Mouse (Mus musculus): ENCODE results near the gene Chrne. TPM values are rescaled to one million over a fixed set of nuclear protein-coding genes. Genes with fewer than 3 reads are reported as not detected.
A peak's percentile ranks its signal among the peaks of the same experiment; 100 is the strongest.

The Chrne gene
- polyA plus RNA-seq, 1 experiment from 2014 or later, result not detected

- Histone ChIP-seq H3K4me2 (no peak within 1 kb of the TSS), H3K27me3 (replicated peaks) (no peaks in the 10 kb centered on the region), H3K4me3 (no peak within 1 kb of the TSS), H3K4me1 (no peaks in the 10 kb centered on the region), H3K9me3 (no peaks in the 10 kb centered on the region), H3K36me3 (replicated peaks) (0 out of 2 replicates have a peak, but pooled peaks cover 3% of the 10 kb centered on the region), H3K27ac (no peak within 1 kb of the TSS), H3K9ac (no peak within 1 kb of the TSS)
- no peak for ATAC-seq (replicated peaks)
- WGBS, result 62% methylated on average over 5 of the region's 5 CpGs
These were observed 19.8 kb upstream of the Chrne start, which contains the start of gene Gp1ba for GRCm38 (mm10) chr11:70638714-70639278. Gp1ba (plus strand) TSS chr11:70639122.

DNA sequence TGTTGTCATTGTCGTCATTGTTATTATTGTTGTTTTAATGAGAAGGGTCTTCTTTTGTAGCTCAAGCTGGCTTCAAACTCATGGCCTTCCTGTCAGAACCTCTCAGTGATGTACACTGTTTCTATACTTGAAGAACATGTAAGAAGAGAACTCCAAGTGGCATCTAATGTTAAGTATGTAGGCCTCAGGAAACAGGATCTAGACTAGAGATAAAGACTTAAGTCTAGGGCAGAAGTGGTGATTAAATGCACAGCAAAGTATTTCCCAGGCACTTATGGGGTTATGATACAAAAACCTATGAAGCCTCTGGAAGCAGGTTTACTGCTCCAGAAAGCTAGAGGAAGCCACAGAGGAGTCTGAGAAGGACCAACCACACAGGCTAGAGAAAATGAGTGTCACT is 19.3 kb upstream of the Chrne start:
- H3K4me3 ChIP-seq, result no peak overlapping the region
- no peak overlapping the region for H3K4me2 ChIP-seq
- no peaks in the 10 kb centered on the region for H3K27me3 ChIP-seq (replicated peaks)
- WGBS, result 91% methylated on average over 1 of the region's 1 CpGs
- ATAC-seq (replicated peaks), result no peak
- H3K27ac ChIP-seq, result no peak overlapping the region
- H3K9ac ChIP-seq, result no peak overlapping the region
- 0 out of 2 replicates have a peak, but pooled peaks cover 3% of the 10 kb centered on the region for H3K36me3 ChIP-seq (replicated peaks)
- H3K9me3 ChIP-seq, result no peaks in the 10 kb centered on the region
- H3K4me1 ChIP-seq, result no peaks in the 10 kb centered on the region

GRCm38 (mm10) chr11:70637764-70638163 is 18.7 kb upstream of the Chrne start:
- no peak for ATAC-seq (replicated peaks)
- H3K27ac ChIP-seq, result no peak overlapping the region

GRCm38 (mm10) chr11:70635601-70636000 is 16.6 kb upstream of the Chrne start:
- Histone ChIP-seq H3K9me3 (no peaks in the 10 kb centered on the region), H3K9ac (no peak overlapping the region), H3K4me1 (no peaks in the 10 kb centered on the region), H3K27me3 (replicated peaks) (no peaks in the 10 kb centered on the region), H3K27ac (no peak overlapping the region), H3K36me3 (replicated peaks) (no peaks in the 10 kb centered on the region), H3K4me3 (no peak overlapping the region), H3K4me2 (no peak overlapping the region)
- 74% methylated on average over 4 of the region's 4 CpGs for whole genome bisulfite sequencing
- no peak for ATAC-seq (replicated peaks)

More at GRCm38 (mm10) chr11:70637764-70638163, 18.7 kb upstream of the Chrne start:
- no peaks in the 10 kb centered on the region for H3K36me3 ChIP-seq (replicated peaks)
- H3K4me2 ChIP-seq, result no peak overlapping the region
- WGBS, result 96% methylated on average over 1 of the region's 1 CpGs
- H3K4me1 ChIP-seq, result no peaks in the 10 kb centered on the region
- H3K9me3 ChIP-seq, result no peaks in the 10 kb centered on the region
- H3K9ac ChIP-seq, result no peak overlapping the region
- no peak overlapping the region for H3K4me3 ChIP-seq
- no peaks in the 10 kb centered on the region for H3K27me3 ChIP-seq (replicated peaks)

GRCm38 (mm10) chr11:70630129-70630528 is 11.1 kb upstream of the Chrne start:
- H3K27ac ChIP-seq, result no peak overlapping the region
- WGBS, result 75% methylated on average over 7 of the region's 7 CpGs
- no peak overlapping the region for H3K4me2 ChIP-seq
- no peak overlapping the region for H3K4me3 ChIP-seq
- H3K4me1 ChIP-seq, result no peaks in the 10 kb centered on the region
- H3K9ac ChIP-seq, result no peak overlapping the region
- no peaks in the 10 kb centered on the region for H3K36me3 ChIP-seq (replicated peaks)
- no peaks in the 10 kb centered on the region for H3K9me3 ChIP-seq
- ATAC-seq (replicated peaks), result no peak
- no peaks in the 10 kb centered on the region for H3K27me3 ChIP-seq (replicated peaks)

- 51% methylated on average over 5 of the region's 5 CpGs for WGBS
- ATAC-seq (replicated peaks), result no peak
- H3K27ac ChIP-seq, result no peak overlapping the region
These were observed 10.5 kb upstream of the Chrne start for GRCm38 (mm10) chr11:70629557-70629956.

GRCm38 (mm10) chr11:70628431-70628830 is 9.4 kb upstream of the Chrne start:
- 71% methylated on average over 2 of the region's 2 CpGs for WGBS
- no peak for ATAC-seq (replicated peaks)
- H3K36me3 ChIP-seq (replicated peaks), result no peaks in the 10 kb centered on the region
- no peaks in the 10 kb centered on the region for H3K27me3 ChIP-seq (replicated peaks)
- no peak overlapping the region for H3K4me2 ChIP-seq
- H3K4me1 ChIP-seq, result no peaks in the 10 kb centered on the region
- H3K27ac ChIP-seq, result no peak overlapping the region
- H3K4me3 ChIP-seq, result no peak overlapping the region
- no peaks in the 10 kb centered on the region for H3K9me3 ChIP-seq
- H3K9ac ChIP-seq, result no peak overlapping the region

More at GRCm38 (mm10) chr11:70629557-70629956, 10.5 kb upstream of the Chrne start:
- Histone ChIP-seq H3K9ac (no peak overlapping the region), H3K36me3 (replicated peaks) (no peaks in the 10 kb centered on the region), H3K27me3 (replicated peaks) (no peaks in the 10 kb centered on the region), H3K4me2 (no peak overlapping the region), H3K4me3 (no peak overlapping the region), H3K9me3 (no peaks in the 10 kb centered on the region), H3K4me1 (no peaks in the 10 kb centered on the region)

DNA sequence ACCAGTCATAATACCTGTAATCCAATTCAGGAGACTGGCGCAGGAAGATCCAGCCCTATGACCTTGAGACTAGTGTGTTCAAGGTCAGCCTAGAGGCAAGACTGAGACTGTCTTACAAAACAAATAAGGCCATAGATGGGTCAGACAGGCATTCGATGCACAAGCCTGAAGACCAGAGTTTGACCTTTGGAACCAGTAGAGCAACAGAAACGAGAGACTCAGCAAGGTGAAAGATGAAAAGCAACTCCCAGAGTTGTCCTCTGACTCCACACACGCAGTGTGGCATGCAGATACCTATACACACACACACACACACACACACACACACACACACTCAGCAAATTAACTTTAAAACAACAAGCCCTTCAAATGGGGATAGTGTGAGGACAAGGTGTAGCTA is 7.9 kb upstream of the Chrne start:
- no peak overlapping the region for H3K27ac ChIP-seq
- 79% methylated on average over 4 of the region's 4 CpGs for WGBS
- no peak overlapping the region for H3K4me2 ChIP-seq
- H3K27me3 ChIP-seq (replicated peaks), result no peaks in the 10 kb centered on the region
- no peak overlapping the region for H3K9ac ChIP-seq
- H3K4me1 ChIP-seq, result no peaks in the 10 kb centered on the region
- ATAC-seq (replicated peaks), result no peak
- H3K36me3 ChIP-seq (replicated peaks), result no peaks in the 10 kb centered on the region
- no peaks in the 10 kb centered on the region for H3K9me3 ChIP-seq
- no peak overlapping the region for H3K4me3 ChIP-seq

DNA sequence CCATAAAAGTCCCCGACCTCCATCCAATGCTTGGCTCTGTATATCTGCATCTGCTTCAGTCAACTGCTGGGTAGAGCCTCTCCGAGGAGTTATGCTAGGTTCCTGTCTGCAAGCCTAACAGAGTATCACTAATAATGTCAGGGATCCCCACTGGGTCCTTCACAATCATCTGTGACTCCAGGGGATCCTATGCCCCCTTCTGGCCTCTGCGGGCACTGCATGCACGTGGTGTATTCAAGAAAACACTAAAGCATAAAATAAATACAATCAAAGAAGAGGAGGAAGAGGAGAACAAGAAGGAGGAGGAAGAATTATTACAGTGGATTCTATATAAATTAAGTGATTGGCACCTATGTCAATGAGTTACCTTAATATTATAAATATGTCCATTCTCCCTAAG is 6.5 kb upstream of the Chrne start:
- no peak for ATAC-seq (replicated peaks)
- Histone ChIP-seq H3K27me3 (replicated peaks) (no peaks in the 10 kb centered on the region), H3K9me3 (no peaks in the 10 kb centered on the region), H3K9ac (no peak overlapping the region), H3K4me2 (no peak overlapping the region), H3K4me1 (no peaks in the 10 kb centered on the region), H3K27ac (no peak overlapping the region), H3K36me3 (replicated peaks) (no peaks in the 10 kb centered on the region), H3K4me3 (no peak overlapping the region)
- WGBS, result 46% methylated on average over 4 of the region's 4 CpGs

DNA sequence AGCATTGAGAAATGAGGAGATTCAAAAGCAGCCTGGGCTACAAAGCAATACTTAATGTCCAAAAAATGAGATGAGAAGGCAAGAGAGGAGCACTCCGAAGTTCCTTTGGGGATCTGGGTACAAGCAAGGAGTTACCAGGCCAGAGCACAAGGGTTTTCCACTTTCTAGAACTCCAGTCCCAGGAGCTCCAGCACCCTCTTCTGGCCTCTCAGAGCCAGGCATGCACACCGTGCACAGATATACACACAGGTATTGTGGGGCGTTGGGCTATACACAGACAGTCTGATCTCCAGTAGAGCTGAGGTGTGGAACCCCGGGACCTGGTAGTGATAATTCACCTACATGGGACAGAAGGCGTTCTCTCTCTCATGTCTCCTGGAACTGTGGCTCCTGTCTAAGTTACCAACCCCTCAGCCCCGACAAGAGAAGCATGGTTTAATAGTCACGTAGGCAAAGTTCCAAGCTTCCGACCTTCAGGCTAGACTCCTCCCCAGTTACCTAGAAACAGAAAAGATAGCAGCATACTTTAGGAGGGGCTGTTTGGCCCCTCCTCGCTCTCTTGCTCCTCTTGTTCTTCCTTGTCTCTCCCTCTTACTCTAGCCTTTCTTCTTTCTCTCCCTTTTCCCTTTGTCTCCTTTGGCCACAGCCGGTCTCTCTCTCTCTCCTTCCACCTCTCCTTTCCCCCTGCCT is 4.2 kb upstream of the Chrne start:
- WGBS, result 86% methylated on average over 10 of the region's 10 CpGs
- H3K4me2 ChIP-seq, result no peak overlapping the region
- no peaks in the 10 kb centered on the region for H3K27me3 ChIP-seq (replicated peaks)
- ATAC-seq (replicated peaks), result no peak
- no peak overlapping the region for H3K27ac ChIP-seq
- H3K36me3 ChIP-seq (replicated peaks), result no peaks in the 10 kb centered on the region
- no peaks in the 10 kb centered on the region for H3K9me3 ChIP-seq
- H3K9ac ChIP-seq, result no peak overlapping the region
- H3K4me3 ChIP-seq, result no peak overlapping the region
- no peaks in the 10 kb centered on the region for H3K4me1 ChIP-seq

- no peaks in the 10 kb centered on the region for H3K36me3 ChIP-seq (replicated peaks)
- 44% methylated on average over 7 of the region's 7 CpGs for WGBS
- H3K4me3 ChIP-seq, result no peak overlapping the region
- H3K9me3 ChIP-seq, result no peaks in the 10 kb centered on the region
- H3K27ac ChIP-seq, result no peak overlapping the region
- no peak overlapping the region for H3K9ac ChIP-seq
- no peaks in the 10 kb centered on the region for H3K4me1 ChIP-seq
- no peak for ATAC-seq (replicated peaks)
- H3K4me2 ChIP-seq, result no peak overlapping the region
- no peaks in the 10 kb centered on the region for H3K27me3 ChIP-seq (replicated peaks)
These were observed 3.2 kb upstream of the Chrne start for GRCm38 (mm10) chr11:70621972-70622814.

DNA sequence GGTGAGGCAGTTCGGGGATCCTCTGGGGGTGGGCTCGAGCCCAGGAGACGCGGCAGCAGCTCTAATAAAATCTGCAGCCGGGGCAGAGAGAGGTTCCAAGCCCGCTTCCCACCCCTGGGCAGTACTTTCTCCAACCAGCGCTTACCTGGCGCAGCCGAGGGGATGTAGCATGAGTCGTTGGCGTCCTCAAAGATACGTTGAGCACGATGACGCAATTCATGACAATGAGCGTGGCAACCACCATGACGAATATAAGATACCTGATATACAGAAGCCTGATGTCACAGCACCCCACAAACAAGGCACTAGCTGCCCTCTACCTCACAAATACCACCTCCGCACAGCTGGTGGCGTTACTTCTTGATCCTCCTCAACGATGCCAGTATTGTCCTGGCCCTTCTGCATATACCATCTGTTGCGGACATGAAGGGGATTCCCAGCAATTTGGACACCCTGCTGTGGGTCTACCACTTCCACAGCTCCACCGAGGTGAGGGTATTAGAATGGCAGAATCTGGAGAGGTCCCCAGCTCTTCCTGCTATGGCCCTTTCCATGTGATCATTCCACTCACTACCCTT is 3.4 kb downstream of the Chrne start, which contains the start of gene 4930544D05Rik:
Gene 4930544D05Rik (plus strand): TSS at position 333 of the 578 bp plus-strand sequence.
- Histone ChIP-seq H3K4me2 (peak within 1 kb of the TSS; percentile 45), H3K27ac (no peak within 1 kb of the TSS), H3K27me3 (replicated peaks) (peaks cover 8% of the 10 kb centered on the region; the same call in 1 of the 2 replicates), H3K9ac (no peak within 1 kb of the TSS), H3K4me1 (peaks cover 11% of the 10 kb centered on the region), H3K36me3 (replicated peaks) (peaks cover 13% of the 10 kb centered on the region; the same call in 1 of the 2 replicates), H3K9me3 (no peaks in the 10 kb centered on the region), H3K4me3 (peak within 1 kb of the TSS; percentile 17; the same call in 1 of the 2 replicates)
- ATAC-seq (replicated peaks), result no peak
- WGBS, result 14% methylated on average over 21 of the region's 21 CpGs
